Mouse (Mus musculus) telencephalon, adult 2 months (tissue): ENCODE data around the gene 3110021N24Rik.
"Not testable (repeated sequence)": the region's sequence is repeated elsewhere in the genome, so short reads cannot be mapped to it uniquely, and the experiment has no call there.

ENCODE experiments used
- DNase-seq: peaks from one replicate; pipeline ENCODE4 v3.0.0-alpha.2; 2011; ENCODE audit warnings: low read depth, low spot score

Gene 3110021N24Rik

DNA sequence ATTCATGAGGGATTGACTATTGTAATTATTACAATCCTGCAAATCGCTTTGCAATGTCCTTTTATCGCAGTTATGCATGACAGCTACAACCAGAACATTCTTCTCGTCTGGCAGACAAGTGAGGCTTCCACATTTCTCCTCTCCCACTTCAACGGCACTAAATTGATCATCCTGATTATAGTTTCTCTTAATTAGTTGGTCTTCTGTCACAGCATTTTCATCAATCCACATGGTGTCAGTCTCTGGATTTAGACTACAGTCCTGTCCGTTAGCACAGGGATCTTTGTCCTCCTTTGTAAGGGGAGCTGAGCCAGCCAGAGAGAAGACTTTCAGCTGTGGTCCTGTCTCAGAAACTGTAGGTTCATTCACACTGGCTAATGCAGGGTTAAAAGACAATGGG, at the start of gene 3110021N24Rik:
TSS of gene 3110021N24Rik (plus strand) at position 301 of the 400 bp plus-strand sequence.
- DNase-seq = no peak

DNA sequence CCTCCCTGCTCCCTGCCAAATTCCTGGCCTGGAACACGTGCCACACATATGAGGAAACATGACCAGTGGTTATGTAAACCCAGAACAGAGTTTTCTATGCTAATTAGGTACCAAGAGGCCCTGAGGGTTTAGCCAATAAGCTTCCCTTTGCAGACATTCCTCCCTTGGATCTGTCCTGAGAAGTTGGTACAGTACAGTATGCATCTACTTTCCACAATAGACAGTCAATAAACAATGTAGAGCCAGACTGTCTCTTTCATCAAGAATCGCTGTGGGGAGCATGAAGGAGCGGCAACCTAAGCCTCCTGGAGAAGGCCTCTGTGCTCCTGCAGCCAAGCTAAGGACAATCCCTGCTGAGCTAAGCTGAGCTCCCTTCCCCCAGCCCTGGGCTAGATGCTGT, 33.3 kb upstream of the 3110021N24Rik start:
- DNase-seq = no peak

- DNase-seq = not testable (repeated sequence)
Observed at GRCm38 (mm10) chr4:108687098-108687497, 32.4 kb upstream of the 3110021N24Rik start.

DNA sequence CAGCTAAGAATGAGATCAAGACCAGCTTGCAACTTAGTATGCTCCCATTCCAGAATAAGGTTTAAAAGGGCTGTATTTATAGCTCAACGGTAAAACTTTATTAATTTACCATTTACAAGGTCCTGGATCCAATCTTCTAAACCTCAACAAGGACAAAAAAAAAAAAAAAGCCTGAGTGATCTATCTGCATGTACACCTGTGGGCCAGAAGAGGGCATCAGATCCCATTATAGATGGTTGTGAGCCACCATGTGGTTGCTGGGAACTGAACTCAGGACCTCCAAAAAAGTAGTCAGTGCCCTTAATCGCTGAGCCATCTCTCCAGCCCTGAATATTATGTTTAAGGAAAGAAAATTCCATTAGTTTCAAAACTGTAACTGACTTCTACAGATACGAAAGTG, 29.0 kb upstream of the 3110021N24Rik start:
- no peak for DNase-seq

- no peak for DNase-seq
Observed at GRCm38 (mm10) chr4:108691469-108691868, 28.0 kb upstream of the 3110021N24Rik start.

DNA sequence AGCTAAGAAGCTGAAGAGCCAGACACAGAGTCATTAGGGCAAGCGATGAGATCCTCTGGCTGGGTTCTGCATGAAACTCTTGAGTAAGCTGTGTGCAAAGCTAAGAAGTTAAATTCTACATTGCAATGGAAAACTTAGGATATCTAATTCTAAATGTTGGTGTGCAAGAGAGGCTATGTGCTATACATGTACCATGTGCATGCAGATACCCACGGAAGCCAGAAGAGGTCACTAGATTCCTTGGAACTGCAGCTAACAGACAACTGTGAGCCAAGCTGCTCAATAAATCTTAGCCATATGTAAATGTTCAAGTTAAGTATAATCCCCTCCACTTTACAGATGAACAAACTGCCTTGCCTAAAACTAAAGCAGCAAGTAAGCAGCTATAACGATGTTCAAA, 22.5 kb upstream of the 3110021N24Rik start:
- peak; percentile 6 for DNase-seq

- peak; percentile 32 for DNase-seq
Observed at GRCm38 (mm10) chr4:108708209-108708608, 11.2 kb upstream of the 3110021N24Rik start.

- no peak for DNase-seq
Observed at GRCm38 (mm10) chr4:108721245-108721784, 1.9 kb downstream of the 3110021N24Rik start.

GRCm38 (mm10) chr4:108724102-108724501, 4.7 kb downstream of the 3110021N24Rik start:
- no peak for DNase-seq

GRCm38 (mm10) chr4:108730450-108730849, 11.0 kb downstream of the 3110021N24Rik start:
- no peak for DNase-seq

DNA sequence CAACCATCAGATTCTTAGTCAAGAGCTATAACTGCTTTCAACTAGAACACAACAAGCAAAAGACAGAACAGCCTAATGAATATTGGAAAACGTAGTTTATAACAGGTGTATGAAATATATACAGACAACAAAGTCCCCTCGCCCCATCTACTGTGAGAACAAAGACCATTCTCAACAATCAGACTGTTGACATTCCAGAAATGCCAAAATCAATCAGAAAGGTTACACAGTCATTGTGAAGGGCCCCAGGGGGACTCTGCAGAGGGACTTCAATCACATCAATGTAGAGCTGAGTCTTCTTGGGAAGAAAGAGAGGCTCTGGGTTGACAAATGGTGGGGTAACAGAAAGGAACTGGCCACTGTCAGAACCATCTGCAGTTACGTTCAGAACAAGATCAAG, 12.1 kb downstream of the 3110021N24Rik start:
- no peak for DNase-seq

DNA sequence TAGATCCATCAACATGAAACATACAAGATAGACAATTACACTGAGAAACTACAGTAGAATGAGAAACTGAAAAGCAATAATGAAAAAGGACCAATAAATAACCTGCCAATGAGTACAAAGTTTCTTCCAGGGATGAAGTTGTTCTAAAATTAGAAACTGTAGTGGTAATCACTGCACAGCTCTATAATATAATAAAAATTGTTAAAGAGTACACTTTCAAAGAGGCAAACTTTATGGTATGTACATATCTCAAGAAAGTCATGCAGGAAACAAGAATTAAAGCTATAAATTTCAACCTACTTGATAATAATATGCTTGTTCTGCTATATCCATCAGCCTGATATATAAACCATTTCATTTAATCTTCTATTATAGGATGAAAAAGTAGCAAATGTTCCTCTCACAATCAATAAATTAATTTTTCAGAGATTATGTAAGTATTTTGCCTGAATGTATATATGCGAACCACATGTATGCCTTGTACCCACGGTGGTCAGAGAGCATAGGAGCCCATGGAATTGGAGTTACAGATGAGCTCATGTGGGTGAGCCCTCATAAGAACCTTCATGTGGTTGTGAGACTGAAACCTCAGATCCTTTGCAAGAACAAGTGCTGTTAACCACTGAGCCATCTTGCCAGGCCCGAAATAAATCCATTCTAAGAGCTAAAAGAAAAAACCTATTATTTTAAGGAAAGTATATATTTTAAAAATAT, 26.9 kb downstream of the 3110021N24Rik start:
- DNase-seq = no peak

GRCm38 (mm10) chr4:108759583-108759982, 40.1 kb downstream of the 3110021N24Rik start:
- no peak for DNase-seq

DNA sequence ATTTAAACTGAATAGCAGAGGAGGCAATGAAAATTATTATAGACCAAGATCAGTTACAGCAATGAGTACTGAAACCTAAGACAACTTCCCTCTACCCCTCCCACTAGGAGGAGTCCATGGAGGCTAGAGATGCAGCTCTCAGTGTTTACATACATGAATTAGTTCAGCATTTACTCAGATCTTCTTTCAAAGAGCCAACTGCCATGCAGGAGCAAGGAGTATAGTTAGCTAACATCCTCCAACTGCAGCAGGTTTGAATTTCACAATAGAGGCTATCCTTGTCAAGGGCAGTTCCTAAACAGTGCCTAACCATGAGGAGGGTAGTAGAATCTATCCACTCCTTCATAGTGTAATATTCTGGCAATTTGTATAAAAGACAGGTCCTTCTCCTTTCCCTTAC, 49.1 kb downstream of the 3110021N24Rik start:
- no peak for DNase-seq

DNA sequence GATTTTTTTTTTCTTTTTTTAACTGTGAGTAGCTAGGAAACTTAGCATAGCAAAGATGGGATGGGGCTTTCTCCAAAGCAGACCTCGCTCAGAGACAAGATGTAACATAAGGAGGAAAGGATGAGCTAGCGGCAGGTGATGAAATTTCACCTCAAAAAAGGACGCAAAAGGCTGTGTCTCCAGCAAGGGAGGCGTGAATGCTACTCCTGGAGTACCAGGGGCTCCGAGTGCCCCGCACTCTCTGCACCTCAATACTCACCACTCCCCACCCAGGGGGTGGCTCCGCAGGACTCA, 60.3 kb downstream of the 3110021N24Rik start:
- DNase-seq = peak; percentile 24

GRCm38 (mm10) chr4:108780057-108780863, 60.8 kb downstream of the 3110021N24Rik start, which contains the start of gene Zfyve9:
Gene Zfyve9, minus strand, starts transcription at chr4:108780798.
- no peak for DNase-seq

DNA sequence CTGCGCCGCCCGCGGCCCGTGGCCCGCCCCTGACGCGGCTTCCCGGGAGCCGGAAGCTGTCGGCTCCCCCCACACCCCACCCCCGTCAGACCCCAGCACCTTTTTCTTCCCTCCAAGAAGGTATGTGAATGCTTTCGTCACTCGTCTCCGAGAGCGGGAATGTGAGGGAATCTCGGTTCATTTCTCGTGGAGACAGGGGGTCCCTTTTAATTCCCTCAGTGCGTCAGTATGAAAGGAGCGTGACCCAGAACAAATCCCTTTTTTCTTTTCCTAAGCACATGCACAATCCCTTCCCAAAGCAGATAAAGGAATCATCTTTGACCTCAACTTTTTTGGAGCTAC, 61.4 kb downstream of the 3110021N24Rik start:
- peak; percentile 34 for DNase-seq

- peak; percentile 29 for DNase-seq
Observed at GRCm38 (mm10) chr4:108781596-108781995, 62.1 kb downstream of the 3110021N24Rik start.

DNA sequence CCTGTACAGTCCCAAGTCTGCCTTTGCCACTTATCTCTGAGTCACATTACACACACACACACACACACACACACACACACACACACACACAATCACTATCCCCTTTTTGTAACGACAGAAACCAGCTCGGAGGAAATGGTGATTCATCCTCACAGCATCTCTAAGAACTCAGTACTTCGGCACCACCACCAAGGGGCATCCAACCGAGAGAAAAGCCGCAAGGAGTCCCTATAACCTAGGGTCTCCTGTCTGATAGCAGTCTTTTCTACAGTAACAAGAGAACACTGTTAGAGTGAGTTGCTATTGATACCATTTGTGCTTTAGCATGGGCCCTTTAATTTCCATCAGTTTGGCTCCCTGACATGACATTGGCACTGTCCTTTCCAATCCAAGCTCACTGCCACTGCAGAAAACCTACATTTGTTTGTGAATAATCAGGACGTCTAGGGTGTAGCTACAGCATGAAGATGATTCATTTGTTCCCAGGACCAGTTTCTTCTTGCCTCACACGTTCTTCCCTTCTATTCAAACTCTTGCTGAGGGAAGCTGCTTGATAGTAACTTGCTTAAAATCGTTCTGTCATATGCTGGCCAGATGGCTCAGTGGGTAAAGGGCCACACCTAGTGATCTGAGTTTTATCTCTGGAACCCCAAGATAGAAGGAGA, 63.1 kb downstream of the 3110021N24Rik start:
- peak; percentile 60 for DNase-seq

GRCm38 (mm10) chr4:108789258-108789936, 69.9 kb downstream of the 3110021N24Rik start:
- DNase-seq = no peak

- DNase-seq = no peak
Observed at GRCm38 (mm10) chr4:108790507-108790906, 71.1 kb downstream of the 3110021N24Rik start.

GRCm38 (mm10) chr4:108793941-108794340, 74.5 kb downstream of the 3110021N24Rik start:
- no peak for DNase-seq
